Mouse (Mus musculus) ES-E14 (cell line): ENCODE data around the gene Wdr75. TPM values are rescaled to one million over a fixed set of nuclear protein-coding genes. Genes with fewer than 3 reads are reported as not detected.

Source experiments
- DNase-seq: peaks from one replicate; pipeline ENCODE4 v3.0.0-alpha.2; 2013; ENCODE audit warnings: low read depth, low spot score
- H3K27ac ChIP-seq: 2 replicates; pipeline ENCODE4 v1.5.1; 2012; ENCODE audit warnings: low read depth, mild to moderate bottlenecking, low read length, moderate library complexity, mixed read lengths; ENCODE audit not compliant: poor library complexity, insufficient read depth, severe bottlenecking
- H3K36me3 ChIP-seq: 2 replicates; pipeline ENCODE4 v1.6.1; 2012; ENCODE audit warnings: mild to moderate bottlenecking, low read length, moderate library complexity, mixed read lengths; ENCODE audit not compliant: control insufficient read depth, poor library complexity, insufficient read depth, severe bottlenecking
- H3K4me1 ChIP-seq, 2 experiments: fragments of 150-350 bp in 1 of 2; sonication (generic) in 1 of 2; 2 replicates each; pipeline ENCODE4 v1.6.1; 2012; ENCODE audit warnings: low read length in 2 of 2, mild to moderate bottlenecking in 1 of 2, mixed read lengths in 1 of 2; ENCODE audit not compliant: control insufficient read depth in 2 of 2, insufficient read depth in 2 of 2, poor library complexity in 1 of 2
- H3K4me3 ChIP-seq, 2 experiments: fragments of 150-350 bp in 1 of 2; sonication (generic) in 1 of 2; 2 replicates each; pipeline ENCODE4 v1.5.1; 2012; ENCODE audit warnings: low read length in 2 of 2, low read depth in 1 of 2, mild to moderate bottlenecking in 1 of 2, mixed read lengths in 1 of 2; ENCODE audit not compliant: insufficient read depth in 1 of 2, poor library complexity in 1 of 2, severe bottlenecking in 1 of 2
- H3K9ac ChIP-seq: 2 replicates; pipeline ENCODE4 v1.6.1; 2012; ENCODE audit warnings: low read depth, mild to moderate bottlenecking, low read length, mixed read lengths; ENCODE audit not compliant: poor library complexity, insufficient read depth, severe bottlenecking
- H3K9me3 ChIP-seq: fragments of 150-350 bp; sonication (generic); 2 replicates; pipeline ENCODE4 v1.6.1; 2012; ENCODE audit warnings: low read depth, mild to moderate bottlenecking, low read length; ENCODE audit not compliant: control insufficient read depth, insufficient read depth
- CHD2 ChIP-seq: IDR thresholded peaks from 2 replicates; pipeline ENCODE4 v1.6.1; 2014; ENCODE audit warnings: mild to moderate bottlenecking, low read depth, low read length, inconsistent platforms
- HCFC1 ChIP-seq: IDR thresholded peaks from 2 replicates; pipeline ENCODE4 v1.6.1; 2012; ENCODE audit warnings: low read length, inconsistent platforms, borderline replicate concordance; ENCODE audit not compliant: insufficient read depth
- MAFK ChIP-seq: IDR thresholded peaks from 2 replicates; pipeline ENCODE4 v1.6.1; 2014; ENCODE audit warnings: mild to moderate bottlenecking, low read depth, low read length, inconsistent platforms; ENCODE audit not compliant: insufficient read depth
- ZC3H11A ChIP-seq: IDR thresholded peaks from 2 replicates; pipeline ENCODE4 v1.6.1; 2012; ENCODE audit warnings: low read depth, mild to moderate bottlenecking, inconsistent platforms, low read length, borderline replicate concordance
- ZNF384 ChIP-seq: IDR thresholded peaks from 2 replicates; pipeline ENCODE4 v1.6.1; 2012; ENCODE audit warnings: low read depth, low read length, inconsistent platforms
- in situ Hi-C, 2 experiments: fragments of 600-800 bp; cut with MboI; formaldehyde crosslinking; loops; one replicate each; pipeline ENCODE4 v1.15.1; 2025; ENCODE audit warnings: low sequenced_read_pairs in 2 of 2, inconsistent platforms in 1 of 2; ENCODE audit not compliant: unreplicated experiment in 2 of 2
- total RNA-seq: library from RNA; depleted of rRNA; stranded (reverse); fragments of 300-350 nt; gene quantifications from 2 replicates; pipeline ENCODE4 v1.2.3, GENCODE M21; 2012; rRNA removed

Gene Wdr75
- total RNA-seq, 1 experiment, result 128 TPM

- Histone ChIP-seq H3K9ac (no peak overlapping the region), H3K4me1 (0 out of 4 replicates have a peak, but pooled peaks cover 3% of the 10 kb centered on the region in 2 experiments), H3K9me3 (no peaks in the 10 kb centered on the region), H3K4me3 (no peak overlapping the region), H3K36me3 (no peaks in the 10 kb centered on the region), H3K27ac (no peak overlapping the region)
- DNase-seq, result no peak
- in situ Hi-C loops, result loop anchor here in 1 of 2 experiments (25.0 kb wide), 1 partner anchor 146 kb away; no protein-coding TSS in a partner anchor
- TF ChIP-seq ZNF384 (no peak), MAFK (no peak), ZC3H11A (no peak), HCFC1 (no peak), CHD2 (no peak)
These were observed 71.5 kb downstream of the Wdr75 start for GRCm38 (mm10) chr1:45866288-45867018.

DNA sequence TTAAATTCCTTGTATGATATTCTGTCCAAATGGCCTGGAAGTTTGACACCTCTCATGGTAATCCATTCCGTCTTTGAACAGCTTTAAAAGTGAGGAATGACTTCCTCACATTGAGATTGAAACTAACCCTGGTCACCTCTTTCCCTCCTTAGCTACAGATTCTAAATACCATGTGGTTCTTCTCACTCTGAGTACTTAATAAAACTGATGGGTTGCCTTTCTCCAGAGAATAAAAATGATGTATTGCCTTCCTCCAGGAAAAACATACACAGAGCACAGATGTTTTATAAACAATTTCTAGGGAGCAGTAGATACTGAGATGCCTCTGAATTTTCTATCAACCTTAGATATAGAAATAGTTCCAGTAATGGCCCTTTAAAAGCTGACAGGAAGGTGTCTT lies 73.1 kb downstream of the Wdr75 start:
- Histone ChIP-seq H3K9ac (no peak overlapping the region), H3K4me3 (no peak overlapping the region), H3K4me1 (peaks cover 3% of the 10 kb centered on the region in 2 experiments; a peak in 1 of 4 replicates), H3K9me3 (no peaks in the 10 kb centered on the region), H3K36me3 (no peaks in the 10 kb centered on the region), H3K27ac (no peak overlapping the region)
- DNase-seq, result no peak
- TF ChIP-seq ZC3H11A (no peak), CHD2 (no peak), ZNF384 (no peak), HCFC1 (no peak), MAFK (no peak)
- in situ Hi-C loops, result loop anchor here in 1 of 2 experiments (25.0 kb wide), 1 partner anchor 144 kb away; no protein-coding TSS in a partner anchor

DNA sequence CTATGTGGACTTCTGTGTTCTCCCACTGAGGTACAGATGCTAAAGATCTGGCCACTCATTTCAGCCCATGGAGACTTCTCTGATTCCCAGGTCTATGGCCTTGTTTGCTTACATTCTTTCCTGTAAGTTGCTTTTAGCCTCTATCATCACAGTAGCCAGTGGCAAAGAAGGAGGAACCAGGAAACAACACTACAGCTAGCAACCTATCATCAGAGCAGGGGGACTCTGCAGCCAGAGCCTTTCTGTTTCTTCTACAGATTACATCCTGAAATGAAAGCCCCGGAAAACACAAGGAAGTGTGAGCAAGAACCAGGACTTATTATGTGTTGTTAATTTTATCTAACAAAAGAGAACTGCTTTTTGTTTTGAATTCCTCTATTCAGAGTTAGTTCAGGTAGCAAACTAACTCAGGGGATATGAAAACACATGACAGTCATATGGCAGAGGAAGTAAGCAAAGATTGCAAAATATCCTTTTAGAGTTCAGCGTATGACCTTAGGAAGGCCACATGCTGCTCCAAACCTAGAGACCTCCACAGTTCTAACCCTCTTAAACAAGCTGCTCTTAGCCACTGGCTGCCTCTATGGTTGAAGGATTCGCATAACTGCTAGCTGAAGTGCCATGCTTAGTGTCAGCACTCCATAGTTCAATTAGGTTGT lies 73.6 kb downstream of the Wdr75 start:
- no peak for DNase-seq
- Histone ChIP-seq H3K27ac (no peak overlapping the region), H3K9me3 (no peaks in the 10 kb centered on the region), H3K36me3 (no peaks in the 10 kb centered on the region), H3K4me3 (no peak overlapping the region), H3K4me1 (peaks cover 3 to 5% of the 10 kb centered on the region in 2 experiments; a peak in 2 of 4 replicates), H3K9ac (no peak overlapping the region)
- TF ChIP-seq MAFK, result no peak
- in situ Hi-C loops, result loop anchor here in 1 of 2 experiments (25.0 kb wide), 1 partner anchor 144 kb away; no protein-coding TSS in a partner anchor

Other genes starting within 250 kb of the Wdr75 start
- gene Gm5269, start 95.1 kb downstream of the Wdr75 start, total RNA-seq, result not detected in 2 replicates
- 1.9 and 3.1 TPM in 2 replicates for gene Slc40a1, start 131.4 kb downstream of the Wdr75 start, total RNA-seq